Mouse (Mus musculus) thymus, postnatal 25 days (tissue): ENCODE measurements at regions not wholly inside any gene's neighbourhood (a gene's known extent, or its start where the extent isn't known, plus 50 kb on each side); places are given as distances from the start of the nearest gene placed in this dataset.
A peak's percentile ranks its signal among the peaks of the same experiment; 100 is the strongest.

Experiments used
- DNase-seq: peaks from one replicate; pipeline ENCODE4 v3.0.0; 2022

GRCm38 (mm10) chr3:117520461-117520860, 54.2 kb upstream of the Plppr5 start:
- DNase-seq: no peak

DNA sequence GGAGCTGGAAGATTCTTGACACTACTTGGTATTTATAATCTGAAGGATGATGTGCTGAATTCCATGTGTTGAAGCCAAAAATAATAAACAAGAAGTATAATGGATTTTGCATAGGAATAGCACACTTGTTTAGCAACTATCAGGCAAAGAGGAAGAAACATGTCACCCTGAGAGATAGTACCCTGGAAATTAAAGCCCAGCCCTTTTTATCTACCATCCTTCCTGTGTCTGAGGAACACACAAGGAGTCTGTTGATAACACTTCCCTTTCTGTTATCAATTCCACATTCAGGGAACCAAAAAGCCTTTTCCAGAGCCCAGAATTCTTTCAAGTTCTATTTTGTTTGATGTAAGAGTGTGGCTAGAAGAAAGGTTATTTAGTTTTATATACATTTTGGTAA, 66.5 kb upstream of the Plppr5 start:
- no peak for DNase-seq

DNA sequence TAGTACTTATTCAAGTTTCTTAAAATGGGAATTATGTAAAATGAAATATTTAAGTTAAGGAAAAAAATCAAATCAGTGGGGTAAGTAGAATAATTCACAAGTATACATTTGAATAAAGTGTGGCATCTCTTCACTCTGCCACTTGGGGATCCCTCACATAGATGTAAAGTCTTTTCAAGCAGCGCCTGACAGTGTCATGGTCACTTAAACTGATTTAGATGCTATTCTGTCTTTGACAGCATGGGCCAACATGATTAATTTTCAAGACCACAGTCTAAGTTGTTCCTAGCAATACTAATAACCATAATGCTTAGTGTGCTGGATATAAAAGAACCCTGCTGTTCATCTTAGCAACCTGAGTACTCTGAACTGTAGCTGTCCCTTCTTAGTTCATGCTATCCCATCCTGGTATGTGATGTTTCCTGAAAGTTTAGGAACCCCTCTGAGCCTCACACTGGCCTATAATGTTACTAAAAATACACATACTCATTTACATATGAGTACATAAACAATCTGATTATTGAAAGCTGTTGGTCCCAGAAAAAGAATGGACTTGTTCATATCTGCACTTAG, 68.4 kb upstream of the Plppr5 start:
- DNase-seq: no peak

- DNase-seq: no peak
Observed at GRCm38 (mm10) chr3:117501107-117501506, 73.5 kb upstream of the Plppr5 start.

DNA sequence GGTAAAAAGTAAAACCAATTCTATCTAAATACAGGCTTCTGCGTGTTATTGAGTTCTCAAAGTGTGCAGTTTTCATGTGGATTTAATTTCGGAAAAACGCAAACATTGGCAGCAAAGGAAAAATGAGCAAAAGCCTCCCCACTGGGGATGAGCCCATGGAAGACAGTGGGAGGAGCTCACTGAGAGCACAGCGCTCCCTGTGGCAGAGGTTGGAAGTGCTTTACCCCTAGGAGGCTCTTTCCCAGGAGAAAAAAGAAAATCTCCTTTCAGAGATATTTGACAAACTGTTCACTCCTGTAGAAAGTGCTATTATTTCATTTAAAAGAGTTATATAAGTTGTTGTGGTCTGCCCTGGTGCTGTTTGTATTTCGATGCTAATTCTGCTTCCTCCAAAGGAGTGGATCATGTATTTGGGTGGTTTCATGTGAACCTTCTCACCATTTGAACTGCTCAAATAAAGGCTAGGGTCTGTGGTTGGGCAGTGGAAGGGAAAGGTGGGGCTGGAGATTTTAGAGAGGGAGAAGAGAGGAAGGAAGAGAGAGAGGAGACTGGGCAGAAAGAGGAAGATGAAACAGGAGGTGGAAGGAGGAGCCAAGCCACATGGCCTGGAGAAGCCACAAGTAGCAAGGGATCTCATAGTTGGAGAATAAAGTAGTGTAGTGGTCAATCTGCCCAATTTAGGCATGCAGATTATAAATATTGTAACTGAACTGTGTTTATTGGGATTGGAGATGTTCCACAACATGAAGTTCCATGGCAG, 76.3 kb upstream of the Plppr5 start:
- no peak for DNase-seq

- DNase-seq: no peak
Observed at GRCm38 (mm10) chr3:117494118-117494517, 80.5 kb upstream of the Plppr5 start.

GRCm38 (mm10) chr3:117487281-117488027, 87.2 kb upstream of the Plppr5 start:
- DNase-seq: no peak

DNA sequence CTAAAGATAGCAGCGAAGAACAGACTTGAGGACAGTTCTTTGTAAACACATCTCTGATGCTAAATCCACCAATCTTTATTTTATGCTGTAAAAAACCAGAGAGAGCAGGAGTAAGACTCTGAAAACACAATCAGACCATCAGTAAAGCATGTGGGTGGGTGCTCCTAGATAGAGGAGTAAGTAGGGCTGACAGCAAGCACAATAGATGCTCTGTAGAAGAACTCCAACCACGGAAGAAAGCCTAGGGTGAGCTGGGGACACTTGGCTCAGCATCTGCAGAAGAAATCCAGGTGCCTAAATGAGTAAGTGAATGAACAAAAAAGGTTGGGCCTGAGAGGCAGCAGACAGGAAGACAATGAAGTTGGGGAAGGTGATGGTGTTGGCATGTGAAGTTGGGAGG, 88.3 kb upstream of the Plppr5 start:
- DNase-seq: no peak

GRCm38 (mm10) chr3:117480131-117480530, 94.5 kb upstream of the Plppr5 start:
- no peak for DNase-seq

GRCm38 (mm10) chr3:117459507-117459906, 98.8 kb upstream of the Plppr4 start:
- DNase-seq: no peak

DNA sequence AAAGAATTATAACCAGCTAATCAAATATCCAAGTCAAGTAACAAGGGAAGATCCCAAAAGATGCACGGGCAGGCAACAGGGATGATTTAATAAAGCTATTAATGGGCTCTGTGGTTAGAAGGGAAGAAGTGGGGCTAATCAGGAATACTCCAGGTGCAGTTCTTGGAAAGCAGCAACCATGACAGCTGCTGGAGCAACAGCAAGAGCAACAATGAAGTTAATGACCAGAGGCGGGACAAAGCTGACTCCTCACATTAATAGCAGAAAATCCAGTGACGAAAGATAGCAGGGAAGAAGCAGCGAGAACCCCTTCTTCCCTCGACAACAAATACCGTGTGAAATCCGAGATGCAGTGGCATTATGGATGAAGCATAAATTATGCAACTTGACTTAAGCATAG, 89.9 kb upstream of the Plppr4 start:
- no peak for DNase-seq

DNA sequence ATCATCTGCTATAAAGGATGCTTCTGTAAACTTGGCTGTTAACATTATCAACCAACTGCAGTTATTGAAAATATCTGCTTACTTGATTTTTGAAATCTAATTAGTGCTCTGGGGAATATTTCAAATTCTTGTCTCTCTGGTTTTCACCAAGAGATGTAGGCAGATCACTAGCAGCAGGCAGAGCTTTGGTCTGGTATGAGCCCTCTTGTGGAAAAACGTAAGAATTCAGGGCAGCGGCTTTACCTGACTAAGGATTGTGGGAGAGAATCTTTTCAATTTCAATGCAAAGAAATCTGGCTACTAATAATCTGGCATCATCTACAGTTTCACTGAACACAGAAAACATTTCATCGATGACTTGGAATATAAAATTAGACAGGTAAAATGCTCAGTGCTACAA, 81.2 kb upstream of the Plppr4 start:
- no peak for DNase-seq

DNA sequence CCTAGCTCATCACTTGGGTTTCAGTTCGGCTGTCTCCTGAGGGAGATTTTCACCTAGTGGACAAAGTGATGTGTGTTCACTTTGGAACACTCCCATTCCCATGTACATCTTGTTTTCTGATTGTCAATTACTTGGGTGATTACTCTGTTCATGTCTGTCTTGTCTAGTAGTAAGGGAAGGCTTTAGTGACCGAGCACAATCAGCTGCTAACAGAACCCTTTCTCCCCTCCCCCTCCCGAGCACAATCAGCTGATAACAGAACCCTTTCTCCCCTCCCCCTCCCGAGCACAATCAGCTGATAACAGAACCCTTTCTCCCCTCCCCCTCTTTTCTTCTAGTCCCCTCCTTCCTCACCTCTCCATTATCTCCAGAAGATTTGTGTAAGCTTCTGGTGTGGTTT, 79.6 kb upstream of the Plppr4 start:
- DNase-seq: no peak

GRCm38 (mm10) chr3:117438473-117439114, 77.9 kb upstream of the Plppr4 start:
- peak; percentile 6 for DNase-seq

DNA sequence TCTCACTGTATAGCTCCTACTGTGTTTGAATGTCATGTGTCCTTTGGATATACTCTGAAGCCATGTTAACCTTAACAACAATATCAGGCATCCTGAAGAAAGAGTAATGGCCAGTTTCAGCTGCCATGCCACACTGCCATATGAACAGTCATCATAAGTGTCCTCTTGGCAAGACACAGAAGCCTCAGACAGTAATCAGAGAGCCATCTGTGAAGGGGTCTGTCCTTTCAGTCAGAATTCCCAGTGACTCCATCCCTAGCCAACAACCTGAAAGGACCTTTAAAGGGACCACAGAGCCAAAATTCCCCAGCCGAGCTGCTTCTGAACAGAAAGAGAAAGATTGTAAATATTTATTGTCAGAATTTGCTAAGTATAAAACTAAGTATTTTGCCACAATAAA, 63.9 kb upstream of the Plppr4 start:
- no peak for DNase-seq

DNA sequence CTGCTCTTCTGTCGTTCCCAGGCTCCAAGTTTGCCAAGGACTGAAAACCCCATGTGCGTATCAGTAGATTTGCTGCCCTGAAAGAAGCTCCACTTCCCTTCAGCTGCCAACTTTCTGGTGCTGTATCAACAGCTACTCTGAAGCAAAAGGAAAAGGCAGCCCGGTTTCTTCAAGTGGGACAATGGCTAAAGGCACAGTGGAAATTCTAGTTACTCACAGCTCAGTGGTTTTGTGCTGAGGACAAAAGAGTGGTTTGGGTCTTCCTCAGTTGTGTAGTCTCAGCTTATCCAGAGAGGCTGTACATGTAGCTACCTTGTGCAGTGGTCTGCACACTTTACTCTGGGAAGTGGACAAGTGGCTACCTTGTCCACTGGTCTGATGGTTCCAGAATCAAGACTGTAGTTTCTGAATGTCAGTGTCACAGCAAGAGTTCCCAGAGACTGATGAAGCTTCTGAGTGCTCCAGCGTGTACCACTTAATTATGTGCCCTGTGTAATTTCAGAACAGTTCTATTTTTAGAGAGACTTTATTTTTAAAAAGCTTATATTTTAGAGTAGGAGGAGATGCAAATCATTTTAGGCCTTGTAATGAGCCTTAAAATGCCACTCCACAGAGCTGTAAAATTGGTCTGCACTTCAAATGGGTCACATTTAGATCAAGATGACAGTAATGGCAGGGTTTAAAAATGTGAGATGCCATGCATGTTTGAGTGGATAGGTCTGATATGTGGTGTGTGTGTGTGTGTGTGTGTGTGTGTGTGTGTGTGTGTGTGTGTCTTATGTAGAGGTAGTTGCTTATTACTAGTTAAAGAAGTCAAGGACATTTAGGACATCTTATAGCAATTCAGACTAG, 52.4 kb upstream of the Plppr4 start:
- no peak for DNase-seq
